Mouse (Mus musculus): ENCODE measurements around the gene Lrrc55. TPM values are rescaled to one million over a fixed set of nuclear protein-coding genes. Genes with fewer than 3 reads are reported as not detected.
"Not testable (repeated sequence)": the region's sequence is repeated elsewhere in the genome, so short reads cannot be mapped to it uniquely, and the experiment has no call there.

The Lrrc55 gene
- total RNA-seq (2021) = 1 to 10 TPM; 1.8 to 2.0 TPM

DNA sequence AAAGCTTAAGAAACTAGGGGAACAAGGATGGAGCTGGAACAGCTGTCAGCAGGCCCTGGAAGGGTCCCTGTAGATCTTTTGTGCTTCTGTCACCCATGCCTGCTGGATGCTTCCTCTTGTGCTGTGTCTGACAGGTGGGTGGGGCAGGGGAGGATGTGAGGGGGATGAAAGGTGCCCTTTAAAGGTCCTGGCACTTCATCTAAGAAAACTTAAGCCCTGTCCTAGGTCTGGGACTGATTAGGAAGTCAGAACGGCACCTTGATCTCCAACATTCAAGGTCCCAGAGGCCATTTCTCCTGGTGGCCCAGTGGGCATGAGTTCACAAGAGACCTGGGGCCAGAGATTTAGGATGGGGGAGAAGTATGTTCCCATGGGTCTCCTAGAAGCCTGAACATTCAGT, at the start of gene Lrrc55:
Lrrc55 (minus strand) TSS at position 297 of the 400 bp plus-strand sequence.
- DNase-seq = no peak
- intact Hi-C loops (cut with DNase I) = no loop called here

- intact Hi-C loops (cut with DNase I) = loop anchor here (1.0 to 2.0 kb wide), 3 partner anchors 122 to 315 kb away; no protein-coding TSS in a partner anchor
- DNase-seq = peak; percentile 84 to 90
Measured at GRCm38 (mm10) chr2:85246506-85247082, 49.6 kb upstream of the Lrrc55 start.

GRCm38 (mm10) chr2:85245737-85246136, 48.7 kb upstream of the Lrrc55 start:
- DNase-seq = no peak

GRCm38 (mm10) chr2:85238068-85238667, 41.2 kb upstream of the Lrrc55 start:
- intact Hi-C loops (cut with DNase I) = loop anchor here (2.0 kb wide), 1 partner anchor 59 kb away; no protein-coding TSS in a partner anchor

More at GRCm38 (mm10) chr2:85245737-85246136, 48.7 kb upstream of the Lrrc55 start:
- intact Hi-C loops (cut with DNase I) = loop anchor here (1.0 to 2.0 kb wide), 2 partner anchors 121 to 223 kb away; no protein-coding TSS in a partner anchor

GRCm38 (mm10) chr2:85237231-85237630, 40.2 kb upstream of the Lrrc55 start:
- intact Hi-C loops (cut with DNase I); DNase-seq: not testable (repeated sequence)

More at GRCm38 (mm10) chr2:85238068-85238667, 41.2 kb upstream of the Lrrc55 start:
- DNase-seq = peak; percentile 45 to 54

DNA sequence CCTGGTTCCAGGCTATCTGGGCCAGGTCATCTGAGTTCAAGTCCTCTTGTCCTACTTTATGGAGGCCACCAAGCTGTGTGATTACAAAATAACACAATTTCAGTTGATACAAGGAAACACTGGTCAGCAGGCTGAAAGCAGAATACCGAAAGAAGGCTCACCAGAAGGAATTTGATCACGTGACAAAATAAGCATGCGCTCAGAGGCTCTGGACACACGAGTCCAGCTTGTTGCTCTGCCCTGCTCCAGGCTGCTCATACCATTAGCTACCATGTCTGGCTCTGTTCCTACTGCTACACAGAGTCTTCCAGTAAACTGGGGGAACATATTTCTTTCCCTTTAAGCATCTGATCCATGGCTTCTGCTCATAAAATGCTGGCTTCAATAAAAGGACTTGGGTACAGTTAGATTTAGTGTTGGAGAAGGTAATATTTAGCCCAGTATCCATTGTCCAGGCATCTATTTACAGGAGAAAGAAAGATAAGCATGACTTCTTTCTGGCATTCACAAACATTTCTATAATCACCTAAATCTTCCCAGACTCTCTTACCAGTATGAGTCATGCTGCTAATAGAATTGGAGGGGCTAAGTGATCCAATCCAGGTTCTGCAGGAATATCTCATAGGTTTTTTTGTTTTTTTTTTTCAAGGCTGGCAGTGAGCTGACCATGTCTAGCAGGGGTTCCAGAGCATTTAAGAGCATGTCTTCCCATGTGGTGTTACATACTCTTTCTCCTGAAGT, 33.9 kb upstream of the Lrrc55 start:
- no peak for DNase-seq
- intact Hi-C loops (cut with DNase I) = no loop called here

DNA sequence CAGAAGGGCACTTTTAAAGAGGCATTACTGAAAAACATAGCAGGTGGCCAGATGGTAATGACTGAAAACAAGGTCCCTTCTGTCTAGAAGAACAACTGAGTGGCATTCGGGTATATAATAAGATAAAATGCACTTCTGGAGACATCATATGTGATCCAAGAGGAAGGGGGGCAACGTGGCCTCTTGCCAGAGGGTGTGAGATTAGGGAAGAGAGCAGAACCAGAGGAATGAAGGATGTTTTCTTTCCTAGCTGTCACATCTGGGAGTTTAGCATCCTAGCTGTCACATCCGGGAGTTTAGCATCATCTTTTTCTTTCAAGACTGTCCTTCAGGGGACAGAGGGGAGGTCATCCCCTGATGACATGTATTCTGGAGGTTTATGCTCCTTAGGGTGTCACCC, 32.6 kb upstream of the Lrrc55 start:
- intact Hi-C loops (cut with DNase I) = no loop called here
- no peak for DNase-seq

DNA sequence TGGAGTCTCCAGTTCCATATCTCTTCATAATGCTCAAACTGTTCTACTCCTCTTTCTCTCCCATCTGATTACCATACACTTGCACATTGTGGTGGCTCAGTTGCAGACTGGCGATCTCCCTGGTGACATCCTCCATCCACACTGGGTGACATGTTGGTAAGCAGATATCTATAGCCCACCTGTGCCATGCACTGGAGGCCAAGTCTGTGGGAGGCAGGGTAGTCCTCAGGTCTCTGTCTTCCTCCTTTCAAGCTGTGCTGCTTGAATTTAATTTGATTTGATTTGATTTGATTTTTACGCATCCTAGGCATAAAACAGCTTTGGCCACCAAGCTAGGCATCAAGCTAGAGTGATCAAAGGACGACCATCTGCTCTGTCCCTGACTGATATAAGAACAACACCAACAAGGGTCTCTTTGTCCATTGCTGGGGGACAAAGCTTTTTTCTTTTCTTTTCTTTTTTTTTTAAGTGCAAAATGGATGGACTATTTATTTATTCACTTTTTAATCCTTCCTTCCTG, 30.9 kb upstream of the Lrrc55 start:
- intact Hi-C loops (cut with DNase I) = no loop called here
- DNase-seq = no peak

- intact Hi-C loops (cut with DNase I) = no loop called here
- DNase-seq = no peak
Measured at GRCm38 (mm10) chr2:85224221-85225179, 27.5 kb upstream of the Lrrc55 start.

DNA sequence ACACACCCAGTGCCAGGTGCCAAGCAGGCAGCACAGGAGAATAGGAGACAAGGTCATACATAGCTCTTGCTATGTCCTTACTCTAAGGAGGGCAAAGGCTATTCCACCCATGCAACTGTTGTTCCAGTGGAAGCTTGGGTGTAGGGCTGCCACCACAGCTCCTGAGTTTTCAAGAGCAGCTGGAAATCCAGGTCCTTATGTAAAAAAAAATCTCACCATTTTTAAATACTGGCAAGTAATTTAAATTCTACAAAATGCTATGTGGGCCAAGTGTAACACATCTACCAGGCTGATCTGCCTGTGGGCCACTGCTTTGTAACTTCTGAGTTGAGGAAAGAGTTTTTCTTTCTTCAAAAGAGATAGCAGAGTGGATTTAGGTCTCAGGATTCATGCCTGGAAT, 19.6 kb upstream of the Lrrc55 start:
- DNase-seq = no peak
- intact Hi-C loops (cut with DNase I) = no loop called here

- intact Hi-C loops (cut with DNase I) = no loop called here
- DNase-seq = no peak
Measured at GRCm38 (mm10) chr2:85213746-85214145, 16.7 kb upstream of the Lrrc55 start.

GRCm38 (mm10) chr2:85209301-85209700, 12.3 kb upstream of the Lrrc55 start:
- intact Hi-C loops (cut with DNase I) = no loop called here

GRCm38 (mm10) chr2:85205170-85205569, 8.2 kb upstream of the Lrrc55 start:
- DNase-seq = no peak
- intact Hi-C loops (cut with DNase I) = no loop called here

More at GRCm38 (mm10) chr2:85209301-85209700, 12.3 kb upstream of the Lrrc55 start:
- DNase-seq = no peak

GRCm38 (mm10) chr2:85198011-85198965, 1.3 kb upstream of the Lrrc55 start:
- intact Hi-C loops (cut with DNase I) = no loop called here
- peak in 1 of 2 experiments; percentile 15 for DNase-seq

DNA sequence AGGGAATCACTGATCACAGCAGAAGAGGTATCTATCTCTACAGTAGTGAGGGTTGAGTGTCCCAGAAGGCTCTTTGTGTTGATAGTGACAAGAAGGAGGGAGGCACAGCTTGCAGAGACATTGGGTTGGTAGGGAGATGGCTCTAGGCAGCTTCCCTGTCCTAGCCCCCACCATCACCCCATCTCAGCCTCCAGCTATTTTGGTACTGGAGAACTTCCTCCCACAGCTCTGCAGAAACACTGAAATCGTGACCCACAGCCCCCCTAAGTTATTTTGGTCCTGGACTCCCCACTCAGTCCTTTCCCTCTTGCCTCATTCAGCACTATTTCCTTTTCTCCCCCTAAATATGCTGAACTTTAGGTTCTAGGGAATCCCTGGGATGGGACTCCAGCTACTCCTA, 2.4 kb downstream of the Lrrc55 start:
- no peak for DNase-seq
- intact Hi-C loops (cut with DNase I) = no loop called here

- no peak for DNase-seq
- intact Hi-C loops (cut with DNase I) = no loop called here
Measured at GRCm38 (mm10) chr2:85187582-85188151, 9.3 kb downstream of the Lrrc55 start.

- intact Hi-C loops (cut with DNase I) = loop anchor here (2.0 kb wide), 1 partner anchor 61 kb away; no protein-coding TSS in a partner anchor
- DNase-seq = peak in 1 of 2 experiments; percentile 30
Measured at GRCm38 (mm10) chr2:85178139-85178800, 18.7 kb downstream of the Lrrc55 start.

DNA sequence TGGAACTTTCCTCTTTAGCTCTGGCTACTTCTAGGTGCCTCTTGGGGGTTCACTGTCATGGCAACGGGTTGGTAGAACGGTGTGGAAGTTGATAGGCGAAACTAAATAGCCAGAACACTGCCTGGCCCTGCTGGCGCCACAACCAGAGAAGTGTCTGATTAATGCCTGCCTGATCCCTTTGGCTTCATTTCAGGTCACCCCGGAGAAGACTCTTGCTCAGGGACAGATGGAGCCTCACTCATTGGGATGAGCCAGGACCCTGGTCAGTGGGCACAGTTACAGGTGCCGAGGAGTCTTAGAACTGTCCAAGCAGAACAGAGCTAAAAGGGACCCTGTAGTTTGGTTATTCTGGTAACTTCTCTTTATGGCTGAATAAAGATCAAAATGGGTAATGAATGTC, 23.5 kb downstream of the Lrrc55 start:
- no peak for DNase-seq
- intact Hi-C loops (cut with DNase I) = loop anchor here (2.0 kb wide), 1 partner anchor 39 kb away; no protein-coding TSS in a partner anchor
